Mouse (Mus musculus): ENCODE data around the gene Slc25a11.

Slc25a11 gene

DNA sequence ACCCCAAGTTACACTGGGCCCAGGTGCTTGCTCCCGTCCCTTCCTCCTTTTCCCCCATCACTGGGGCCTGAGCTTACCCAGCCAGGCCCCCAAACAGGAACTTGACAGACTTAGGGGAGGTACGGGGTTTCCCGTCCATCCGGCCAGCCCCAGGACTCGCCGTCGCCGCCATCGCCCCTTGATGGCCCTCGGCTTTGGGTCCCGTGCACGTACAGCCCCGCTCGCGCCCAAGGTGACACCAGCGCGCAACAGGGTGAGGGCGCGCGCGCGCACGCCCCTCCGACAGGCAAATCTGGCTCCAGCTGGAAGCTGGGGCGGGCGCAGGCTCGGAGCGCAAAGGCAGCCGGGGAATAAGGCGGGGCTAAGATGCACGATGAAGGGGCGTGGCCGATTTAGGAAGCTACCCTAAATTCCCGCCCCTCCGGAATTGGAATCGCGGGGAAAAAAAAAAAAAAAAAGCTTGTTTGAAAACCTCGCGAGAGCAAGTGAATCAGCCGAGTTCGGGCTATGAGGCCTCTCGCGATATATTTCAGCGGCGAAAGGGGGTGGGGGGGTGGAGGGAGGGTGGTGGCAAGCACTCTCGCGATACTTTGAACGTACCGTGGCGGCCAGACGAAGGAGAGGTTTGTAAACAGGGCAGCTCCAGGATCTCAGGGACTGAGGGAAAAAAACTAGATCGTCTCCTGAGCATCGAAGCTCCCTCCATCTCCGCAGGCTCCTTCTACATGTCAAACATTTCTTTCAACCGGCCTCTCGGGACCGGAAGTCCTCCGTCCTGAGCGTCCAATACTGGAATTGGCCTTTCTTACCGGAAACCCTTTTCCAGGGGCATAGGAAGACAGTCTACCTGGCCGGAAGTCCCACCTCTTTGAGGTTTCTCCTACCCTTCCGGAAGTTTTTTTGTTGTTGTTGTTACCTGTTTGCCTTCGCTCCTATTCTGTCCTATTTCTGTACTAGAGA is at the start of gene Slc25a11, which contains the start of gene Rnf167:
TSS of gene Slc25a11 (minus strand) at position 789 of the 960 bp plus-strand sequence.
TSS of gene Rnf167 (plus strand) at position 545 of the 960 bp plus-strand sequence.
- in situ Hi-C loops (cut with MboI; ENCODE audit: low pct_unique_long_range_greater_than_20kb in 1 of 2, low sequenced_read_pairs in 2 of 2, unreplicated experiment in 1 of 2): no loop called here

DNA sequence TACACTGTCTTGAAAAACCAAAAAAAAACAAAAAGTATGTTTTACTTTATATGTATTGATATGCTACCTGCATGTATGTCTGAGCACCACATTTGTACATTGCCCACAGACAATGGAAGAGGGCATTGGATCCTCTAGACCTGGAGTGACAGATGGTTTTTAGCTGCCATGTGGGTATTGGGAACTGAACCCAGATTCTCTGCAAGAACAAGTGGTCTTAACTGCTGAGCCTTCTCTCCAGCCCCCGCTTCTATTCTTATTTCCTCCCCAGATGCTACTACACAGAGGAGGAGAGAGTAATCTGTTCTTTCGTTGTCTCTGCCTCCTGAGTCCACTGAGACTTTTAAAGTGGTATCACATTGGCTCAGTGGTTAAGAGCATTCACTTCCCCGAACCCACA is 46.2 kb upstream of the Slc25a11 start:
- in situ Hi-C loops (cut with MboI; ENCODE audit: low pct_unique_long_range_greater_than_20kb in 1 of 2, low sequenced_read_pairs in 2 of 2, unreplicated experiment in 1 of 2): no loop called here

DNA sequence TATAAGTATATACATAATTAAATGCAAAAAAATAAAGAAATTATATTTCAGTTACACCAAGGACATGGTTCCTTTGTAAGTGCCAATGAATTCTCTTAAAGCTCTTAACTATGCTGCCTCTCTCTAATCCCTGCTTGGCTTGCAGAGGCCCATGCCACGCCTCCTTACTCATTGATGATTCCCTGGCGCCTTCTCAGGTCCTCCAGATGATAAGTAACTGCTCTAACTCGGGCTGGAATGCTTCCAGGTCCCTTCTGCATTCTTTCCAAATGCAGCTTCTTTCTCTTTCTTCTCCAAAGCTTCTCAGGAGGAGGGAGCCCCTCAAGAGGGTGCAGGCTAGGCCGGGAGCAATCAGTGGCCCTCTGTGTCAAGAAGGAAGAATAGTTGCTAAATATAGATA is 42.3 kb upstream of the Slc25a11 start:
- in situ Hi-C loops (cut with MboI; ENCODE audit: low pct_unique_long_range_greater_than_20kb in 1 of 2, low sequenced_read_pairs in 2 of 2, unreplicated experiment in 1 of 2): no loop called here

DNA sequence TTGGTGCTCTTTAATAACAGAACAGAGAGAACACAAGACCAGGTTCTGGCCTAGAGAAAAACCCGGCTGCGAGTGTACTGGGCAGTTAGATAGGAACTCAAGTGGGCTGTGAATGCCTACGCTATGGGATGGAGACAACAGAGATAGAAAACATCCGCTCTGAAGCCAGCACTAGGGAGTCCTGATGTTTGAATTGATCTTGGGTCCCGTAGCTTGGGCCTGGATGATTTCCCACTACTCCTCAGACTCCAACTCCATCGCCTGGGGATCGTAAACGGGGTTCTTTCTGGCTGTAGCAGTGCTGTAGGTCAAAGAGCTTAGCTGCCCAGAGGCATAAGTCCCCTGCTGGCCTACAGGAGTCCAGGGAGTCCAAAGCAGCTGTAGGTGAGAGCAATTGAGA is 41.1 kb upstream of the Slc25a11 start:
- in situ Hi-C loops (cut with MboI; ENCODE audit: low pct_unique_long_range_greater_than_20kb in 1 of 2, low sequenced_read_pairs in 2 of 2, unreplicated experiment in 1 of 2): no loop called here

DNA sequence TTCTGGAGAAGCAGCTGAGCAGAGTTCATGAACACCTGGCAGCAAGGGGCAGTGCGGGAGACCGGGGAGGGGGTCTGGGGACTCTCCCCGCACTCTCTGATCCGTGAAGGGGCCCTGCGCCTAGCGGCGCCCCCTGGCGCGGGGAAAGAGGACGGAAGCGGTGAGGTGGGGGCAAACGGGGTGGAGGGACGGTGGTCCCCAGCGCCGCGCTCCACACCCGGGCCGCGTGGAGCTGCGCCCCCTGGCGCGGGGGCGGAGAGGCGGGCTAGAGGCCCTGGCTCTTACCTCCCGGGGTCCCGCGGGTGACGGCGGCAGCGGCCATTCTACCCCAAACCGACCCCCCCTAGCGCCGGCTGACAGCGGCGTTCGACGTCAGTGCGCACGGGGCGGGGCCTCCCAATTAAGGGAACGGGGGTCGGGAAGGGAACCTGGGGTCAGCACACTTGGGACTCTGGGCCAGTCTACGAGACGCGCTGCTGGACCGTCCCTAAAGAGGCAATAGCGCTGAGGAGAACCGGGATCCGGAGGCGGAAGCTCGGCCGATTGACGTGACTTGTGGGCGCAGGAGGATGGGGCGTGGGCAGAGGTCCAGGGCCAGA is 40.4 kb upstream of the Slc25a11 start, which contains the start of gene Camta2:
TSS of gene Camta2 (minus strand) at position 505 of the 599 bp plus-strand sequence.
- in situ Hi-C loops (cut with MboI; ENCODE audit: low pct_unique_long_range_greater_than_20kb in 1 of 2, low sequenced_read_pairs in 2 of 2, unreplicated experiment in 1 of 2): no loop called here

DNA sequence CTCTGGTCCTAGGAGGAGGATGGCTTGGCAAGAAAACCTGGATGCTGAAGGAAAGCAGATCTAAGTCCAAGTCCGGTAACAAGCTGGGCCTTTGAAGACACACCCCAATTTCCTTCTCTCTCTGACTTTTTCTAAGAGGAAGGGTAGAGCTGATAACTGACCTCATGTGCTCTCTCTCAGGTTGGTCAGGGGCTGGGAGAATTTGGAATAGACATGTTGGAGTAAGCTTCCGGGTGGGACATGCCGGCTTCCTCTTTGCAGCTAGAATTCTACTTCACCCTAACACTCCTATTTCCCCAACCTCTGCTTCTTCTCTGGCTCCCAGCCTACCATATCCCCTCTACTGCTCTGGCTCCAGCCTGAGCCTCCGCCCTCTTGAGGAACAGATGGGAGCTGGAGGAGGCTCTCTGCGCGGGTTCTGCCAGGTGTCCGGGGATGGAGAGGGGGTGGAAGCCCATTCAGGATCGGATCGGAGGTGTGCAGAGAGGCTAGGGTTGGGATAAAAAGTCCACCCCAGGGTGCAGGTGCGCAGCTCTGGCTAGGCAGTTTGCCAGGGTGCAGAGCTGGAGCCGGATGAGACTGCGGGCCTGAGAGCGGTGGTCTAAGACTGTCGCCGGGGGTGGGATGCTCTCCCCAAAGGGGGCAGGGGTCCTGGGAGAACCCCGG is 39.8 kb upstream of the Slc25a11 start:
- in situ Hi-C loops (cut with MboI; ENCODE audit: low pct_unique_long_range_greater_than_20kb in 1 of 2, low sequenced_read_pairs in 2 of 2, unreplicated experiment in 1 of 2): no loop called here

DNA sequence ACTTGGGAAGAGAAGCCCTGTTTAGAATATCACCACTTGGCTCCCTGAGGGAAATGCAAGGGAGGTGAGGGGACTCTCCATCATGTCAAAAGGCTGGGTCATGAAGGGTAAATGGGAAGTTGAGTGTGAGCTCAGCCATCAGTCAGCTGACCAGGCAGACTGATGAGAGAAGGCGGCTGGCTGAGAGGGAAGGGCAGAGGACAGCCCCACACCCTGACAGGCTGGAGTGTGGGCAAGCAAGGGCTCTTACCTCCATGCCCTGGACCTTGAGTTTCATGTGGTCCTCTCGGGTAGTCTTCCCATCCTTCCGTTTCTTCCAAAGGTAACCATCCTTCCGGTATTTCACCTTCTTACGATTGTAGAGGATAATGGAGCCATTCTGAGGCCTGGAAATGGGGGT is 36.4 kb upstream of the Slc25a11 start:
- in situ Hi-C loops (cut with MboI; ENCODE audit: low pct_unique_long_range_greater_than_20kb in 1 of 2, low sequenced_read_pairs in 2 of 2, unreplicated experiment in 1 of 2): no loop called here

DNA sequence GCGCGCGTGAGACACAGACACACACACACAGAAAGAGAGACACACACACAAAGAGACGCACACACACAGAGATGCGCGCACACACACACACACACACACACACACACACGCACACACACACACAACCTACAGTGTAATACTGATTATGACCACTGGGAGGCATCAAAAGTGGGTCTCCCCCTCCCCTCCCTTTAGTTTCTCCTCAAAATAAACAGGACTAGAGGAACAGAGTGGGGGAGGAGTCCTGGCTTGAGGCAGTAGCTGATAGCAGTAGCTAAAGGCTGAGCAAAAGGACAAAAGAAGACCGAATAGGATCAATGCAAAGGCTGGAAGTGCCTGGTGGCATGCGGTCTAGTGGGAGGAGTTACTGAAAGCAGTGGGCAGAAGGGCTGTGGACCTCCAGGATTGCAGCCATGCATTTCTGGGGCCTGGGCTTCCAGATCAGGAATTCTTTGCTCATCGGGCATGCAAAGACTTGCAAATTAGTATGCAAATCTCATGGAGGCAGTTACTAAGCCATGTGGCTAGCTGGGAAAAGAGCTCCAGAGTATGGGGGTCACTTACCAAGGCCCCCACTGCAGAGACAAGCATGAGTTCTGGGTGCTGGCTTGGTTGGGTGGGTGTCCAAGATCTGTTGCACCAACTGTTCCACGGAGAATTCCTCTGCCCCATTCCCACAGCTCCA is 34.8 kb upstream of the Slc25a11 start:
- in situ Hi-C loops (cut with MboI; ENCODE audit: low pct_unique_long_range_greater_than_20kb in 1 of 2, low sequenced_read_pairs in 2 of 2, unreplicated experiment in 1 of 2): no loop called here

DNA sequence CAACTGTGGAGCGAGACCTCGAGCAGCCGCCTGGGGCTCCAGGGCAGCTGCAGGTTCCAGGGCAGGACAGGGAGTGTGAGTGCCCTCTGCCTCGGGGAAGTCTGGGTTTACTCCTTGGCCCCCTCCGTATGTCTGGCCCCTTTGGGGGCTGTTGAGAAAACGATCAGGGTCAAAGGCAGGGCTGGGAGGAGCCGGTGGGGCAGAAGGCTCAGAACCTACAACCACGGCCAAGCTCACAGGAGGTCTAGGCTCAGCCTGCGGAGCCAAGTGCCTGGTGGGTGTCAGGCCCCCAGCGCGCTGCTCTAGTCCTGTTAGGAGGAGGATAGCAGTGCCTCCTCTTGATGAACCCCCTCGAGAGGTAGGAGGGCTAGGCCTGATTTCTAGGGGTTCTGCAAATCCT is 33.9 kb upstream of the Slc25a11 start:
- in situ Hi-C loops (cut with MboI; ENCODE audit: low pct_unique_long_range_greater_than_20kb in 1 of 2, low sequenced_read_pairs in 2 of 2, unreplicated experiment in 1 of 2): no loop called here

DNA sequence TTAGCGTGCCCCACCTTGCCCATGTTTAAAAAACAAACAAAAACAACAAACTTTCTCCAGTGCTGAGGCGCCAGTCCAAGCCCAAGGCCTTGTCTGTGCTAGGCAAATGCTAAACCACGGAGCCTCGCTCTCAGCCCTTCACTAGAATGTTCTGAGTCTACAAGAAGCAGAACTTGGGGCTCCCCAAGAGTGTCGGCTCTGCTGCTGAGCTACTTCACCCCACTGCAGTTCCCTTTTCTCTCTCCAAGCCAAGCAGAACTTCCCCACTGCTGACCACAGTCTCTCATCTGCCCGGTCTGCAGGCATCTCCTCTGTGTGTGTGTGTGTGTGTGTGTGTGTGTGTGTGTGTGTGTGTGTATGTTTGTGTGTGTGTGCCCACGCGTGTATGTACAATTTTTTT is 32.6 kb upstream of the Slc25a11 start:
- in situ Hi-C loops (cut with MboI; ENCODE audit: low pct_unique_long_range_greater_than_20kb in 1 of 2, low sequenced_read_pairs in 2 of 2, unreplicated experiment in 1 of 2): no loop called here

DNA sequence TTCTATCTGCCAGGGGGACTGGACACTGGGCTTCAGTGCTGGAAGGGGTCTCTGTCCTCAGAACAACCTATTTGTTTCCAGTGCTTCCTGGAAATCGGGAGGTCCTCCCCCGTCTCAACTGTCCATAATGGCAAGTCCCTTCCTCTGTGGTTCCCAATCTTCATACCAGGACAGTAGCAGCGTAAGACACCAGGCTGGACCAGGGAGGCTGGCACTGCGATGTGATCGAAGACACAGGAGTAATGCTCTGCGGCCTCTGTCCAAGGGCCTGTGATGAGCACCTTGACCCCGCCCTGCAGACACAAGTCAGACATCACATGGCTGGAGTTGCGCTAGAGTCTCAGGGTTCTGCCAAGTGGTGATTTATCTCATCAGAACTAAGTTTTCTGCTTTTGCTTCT is 32.1 kb upstream of the Slc25a11 start:
- in situ Hi-C loops (cut with MboI; ENCODE audit: low pct_unique_long_range_greater_than_20kb in 1 of 2, low sequenced_read_pairs in 2 of 2, unreplicated experiment in 1 of 2): no loop called here

DNA sequence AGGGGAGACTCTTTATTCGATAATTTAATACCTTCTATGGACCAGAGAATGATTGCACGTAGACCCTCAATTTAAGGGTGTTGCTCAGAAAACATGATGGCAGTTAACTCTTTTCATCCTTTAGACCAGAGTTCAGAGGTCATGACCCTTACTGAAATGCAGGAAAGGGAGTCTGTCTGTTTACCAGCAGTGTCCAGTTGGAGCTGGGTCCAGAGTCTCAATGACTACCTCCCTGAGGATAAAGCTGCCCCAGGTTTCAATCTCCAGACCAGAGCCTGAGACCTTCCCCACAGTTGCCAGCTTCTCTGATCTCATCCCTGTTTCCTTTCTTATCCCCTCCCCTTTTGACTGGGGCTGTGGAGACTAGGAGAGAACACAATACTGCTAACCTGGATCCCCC is 31.3 kb upstream of the Slc25a11 start:
- in situ Hi-C loops (cut with MboI; ENCODE audit: low pct_unique_long_range_greater_than_20kb in 1 of 2, low sequenced_read_pairs in 2 of 2, unreplicated experiment in 1 of 2): no loop called here

DNA sequence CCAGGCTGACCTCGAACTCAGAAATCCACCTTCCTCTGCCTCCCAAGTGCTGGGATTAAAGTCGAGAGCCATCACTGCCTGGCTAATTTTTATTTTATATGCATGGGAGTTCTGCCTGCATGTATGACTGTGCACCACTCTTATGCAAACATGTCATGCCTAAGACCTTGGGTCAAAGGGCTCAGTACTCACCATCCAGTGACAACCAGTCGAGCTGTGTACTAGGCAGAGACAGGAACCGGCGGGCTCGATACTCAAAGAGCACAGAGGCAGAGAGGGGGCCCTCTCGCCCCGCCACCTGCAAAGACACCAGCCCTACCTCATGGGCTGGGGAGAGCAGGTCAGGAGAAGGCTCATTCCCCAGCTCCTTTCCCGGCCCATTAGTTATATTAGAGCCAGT is 30.8 kb upstream of the Slc25a11 start:
- in situ Hi-C loops (cut with MboI; ENCODE audit: low pct_unique_long_range_greater_than_20kb in 1 of 2, low sequenced_read_pairs in 2 of 2, unreplicated experiment in 1 of 2): no loop called here

DNA sequence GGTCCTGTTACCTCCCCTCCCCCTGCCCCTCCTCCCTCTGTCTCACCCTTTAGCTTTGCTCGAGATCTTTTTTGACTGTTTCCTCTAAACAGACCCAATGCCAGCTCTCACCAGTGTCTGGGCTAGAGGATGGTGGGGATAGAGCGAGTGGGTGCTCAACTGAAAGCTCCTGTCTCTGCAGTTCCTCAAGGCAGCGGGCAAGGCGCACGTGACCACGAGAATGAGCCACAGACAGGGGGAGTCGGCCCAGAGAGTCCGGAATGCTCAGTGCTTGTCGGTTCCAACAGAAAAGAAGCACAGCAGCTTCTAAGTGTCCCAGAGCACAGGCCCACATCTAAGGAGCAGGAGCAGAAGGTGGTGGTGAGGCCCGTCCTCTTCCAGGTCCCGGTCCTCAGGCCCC is 27.2 kb upstream of the Slc25a11 start:
- in situ Hi-C loops (cut with MboI; ENCODE audit: low pct_unique_long_range_greater_than_20kb in 1 of 2, low sequenced_read_pairs in 2 of 2, unreplicated experiment in 1 of 2): no loop called here

DNA sequence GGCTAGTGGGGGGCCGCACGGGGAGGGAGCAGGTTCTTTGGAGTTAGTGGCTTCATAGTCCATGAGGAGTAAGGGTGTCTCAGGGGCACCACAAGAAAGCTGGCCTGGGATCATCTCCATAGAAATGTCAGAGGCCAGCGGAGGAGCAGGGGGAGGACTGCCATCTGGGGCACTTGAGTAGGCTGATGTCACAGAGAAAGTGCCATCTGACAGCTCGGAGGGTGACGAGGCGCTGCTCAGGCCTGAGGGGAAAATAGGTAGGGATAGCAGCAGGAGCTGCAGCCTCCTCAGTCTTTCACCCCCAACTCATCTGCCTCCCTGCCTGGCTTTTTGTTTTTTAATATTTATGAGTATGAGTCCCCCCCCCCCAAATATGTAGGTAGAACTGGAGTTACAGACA is 26.7 kb upstream of the Slc25a11 start:
- in situ Hi-C loops (cut with MboI; ENCODE audit: low pct_unique_long_range_greater_than_20kb in 1 of 2, low sequenced_read_pairs in 2 of 2, unreplicated experiment in 1 of 2): no loop called here

DNA sequence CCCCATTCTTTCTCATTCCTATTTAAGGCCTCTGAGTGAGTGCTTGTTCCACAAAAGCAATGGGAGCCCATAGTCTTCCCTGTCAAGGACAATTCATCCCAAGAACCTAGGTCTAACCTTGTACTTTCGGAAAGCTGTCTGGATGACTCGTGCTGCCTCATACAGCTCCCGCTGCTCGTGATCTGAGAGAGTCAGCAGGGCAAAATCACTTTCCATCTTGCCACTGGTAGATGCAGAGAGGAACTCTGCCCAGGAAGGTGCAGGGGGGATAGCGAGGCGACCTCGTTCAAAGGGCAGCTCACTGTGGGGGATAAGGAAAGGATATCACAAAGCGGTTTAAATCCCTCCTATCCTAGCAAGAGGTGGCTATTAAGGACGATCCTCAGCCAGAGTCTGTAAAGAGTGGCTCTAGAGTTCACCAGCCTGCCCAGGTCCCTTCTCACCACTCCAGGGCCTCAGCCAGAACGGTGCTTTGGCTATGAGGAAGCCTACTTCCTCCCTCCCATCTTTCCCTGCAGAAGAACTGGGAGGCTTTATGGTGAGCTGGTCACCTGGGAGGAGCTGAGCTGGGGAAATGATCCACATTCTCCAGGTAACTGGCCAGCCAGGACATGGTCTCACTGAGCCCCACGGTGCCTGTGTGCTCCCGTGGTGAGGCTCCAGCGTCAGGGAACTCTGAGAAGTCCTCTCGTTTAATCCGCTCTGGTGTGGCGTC is 24.2 kb upstream of the Slc25a11 start:
- in situ Hi-C loops (cut with MboI; ENCODE audit: low pct_unique_long_range_greater_than_20kb in 1 of 2, low sequenced_read_pairs in 2 of 2, unreplicated experiment in 1 of 2): no loop called here

DNA sequence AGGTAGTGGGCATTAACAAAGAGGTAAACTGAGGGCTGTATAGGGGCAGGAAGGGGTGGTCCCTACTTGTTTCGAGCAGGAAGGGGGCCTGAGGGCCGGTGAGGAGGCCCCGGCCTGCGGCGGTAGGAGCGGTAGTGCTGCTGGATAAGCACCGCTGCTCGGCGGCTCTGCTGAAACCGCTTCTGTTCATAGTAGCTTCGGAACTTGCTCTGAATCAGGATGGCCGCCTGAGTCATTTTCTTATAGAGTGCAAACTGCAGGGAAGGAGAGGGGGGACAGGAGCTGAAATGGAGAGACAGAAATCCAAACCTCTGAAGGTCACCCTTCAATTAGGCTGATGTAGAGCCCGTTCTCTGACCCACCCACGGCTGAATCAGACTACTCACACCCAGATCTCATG is 23.2 kb upstream of the Slc25a11 start:
- in situ Hi-C loops (cut with MboI; ENCODE audit: low pct_unique_long_range_greater_than_20kb in 1 of 2, low sequenced_read_pairs in 2 of 2, unreplicated experiment in 1 of 2): no loop called here
